Mouse (Mus musculus): ENCODE data around the gene Abcg8. TPM values are rescaled to one million over a fixed set of nuclear protein-coding genes. Genes with fewer than 3 reads are reported as not detected.

The Abcg8 gene
- polyA plus RNA-seq, 1 experiment from 2014 or later: 0.10 TPM

GRCm38 (mm10) chr17:84745001-84745400, 68.9 kb downstream of the Abcg8 start:
- Histone ChIP-seq H3K9me3 (no peaks in the 10 kb centered on the region), H3K27ac (no peak overlapping the region), H3K36me3 (peaks cover 15% of the 10 kb centered on the region; the same call in 1 of the 2 replicates), H3K4me3 (no peak overlapping the region), H3K4me1 (no peaks in the 10 kb centered on the region), H3K9ac (no peak overlapping the region), H3K27me3 (no peaks in the 10 kb centered on the region), H3K4me2 (no peak overlapping the region)
- no peak for ATAC-seq (ENCODE audit: insufficient number of reproducible peaks, low FRiP score, low TSS enrichment, low read depth)
- WGBS: 75% methylated on average over 9 of the region's 9 CpGs

- no peak overlapping the region for H3K4me2 ChIP-seq
- ATAC-seq (ENCODE audit: insufficient number of reproducible peaks, low FRiP score, low TSS enrichment, low read depth): no peak
- no peaks in the 10 kb centered on the region for H3K27me3 ChIP-seq
- no peaks in the 10 kb centered on the region for H3K4me1 ChIP-seq
- no peak overlapping the region for H3K9ac ChIP-seq
- H3K36me3 ChIP-seq: peaks cover 33% of the 10 kb centered on the region
- no peak overlapping the region for H3K4me3 ChIP-seq
- H3K27ac ChIP-seq: no peak overlapping the region
- 69% methylated on average over 6 of the region's 6 CpGs for WGBS
- no peaks in the 10 kb centered on the region for H3K9me3 ChIP-seq
Measured at GRCm38 (mm10) chr17:84747212-84747611, 71.1 kb downstream of the Abcg8 start.

GRCm38 (mm10) chr17:84748152-84748682, 72.1 kb downstream of the Abcg8 start:
- no peak overlapping the region for H3K4me3 ChIP-seq
- no peak for ATAC-seq (ENCODE audit: insufficient number of reproducible peaks, low FRiP score, low TSS enrichment, low read depth)

GRCm38 (mm10) chr17:84749297-84749696, 73.2 kb downstream of the Abcg8 start:
- Histone ChIP-seq H3K27me3 (no peaks in the 10 kb centered on the region), H3K4me2 (no peak overlapping the region), H3K4me3 (no peak overlapping the region), H3K27ac (no peak overlapping the region), H3K4me1 (no peaks in the 10 kb centered on the region), H3K9ac (no peak overlapping the region), H3K9me3 (no peaks in the 10 kb centered on the region), H3K36me3 (peaks cover 43% of the 10 kb centered on the region)
- WGBS: 80% methylated on average over 8 of the region's 8 CpGs
- no peak for ATAC-seq (ENCODE audit: insufficient number of reproducible peaks, low FRiP score, low TSS enrichment, low read depth)

More at GRCm38 (mm10) chr17:84748152-84748682, 72.1 kb downstream of the Abcg8 start:
- no peaks in the 10 kb centered on the region for H3K27me3 ChIP-seq
- H3K4me1 ChIP-seq: no peaks in the 10 kb centered on the region
- WGBS: 88% methylated on average over 9 of the region's 9 CpGs
- H3K4me2 ChIP-seq: no peak overlapping the region
- no peak overlapping the region for H3K9ac ChIP-seq
- H3K9me3 ChIP-seq: no peaks in the 10 kb centered on the region
- H3K27ac ChIP-seq: no peak overlapping the region
- peaks cover 38% of the 10 kb centered on the region for H3K36me3 ChIP-seq

Other genes with a start within 250 kb of the Abcg8 start
- gene Thada, start 210.1 kb upstream of the Abcg8 start, polyA plus RNA-seq (2015; fragmentation: Nextera tagmentation; extraction: Ambion mirVana): 6.1 and 7.2 TPM in 2 replicates
- gene Plekhh2, start 164.4 kb upstream of the Abcg8 start, polyA plus RNA-seq (2015; fragmentation: Nextera tagmentation; extraction: Ambion mirVana): 8.2 and 9.5 TPM in 2 replicates
- gene Dync2li1, start 49.8 kb upstream of the Abcg8 start, polyA plus RNA-seq (2015; fragmentation: Nextera tagmentation; extraction: Ambion mirVana): 26.8 and 29.1 TPM in 2 replicates
- gene Abcg5, start 6.7 kb downstream of the Abcg8 start, polyA plus RNA-seq (2015; fragmentation: Nextera tagmentation; extraction: Ambion mirVana): 1.8 and 1.9 TPM in 2 replicates
- gene Lrpprc, start 114.5 kb downstream of the Abcg8 start, polyA plus RNA-seq (2015; fragmentation: Nextera tagmentation; extraction: Ambion mirVana): 33.7 and 36.2 TPM in 2 replicates